Mouse (Mus musculus): Measurements from ENCODE around the gene Zbtb9. TPM values are rescaled to one million over a fixed set of nuclear protein-coding genes. Genes with fewer than 3 reads are reported as not detected.

Zbtb9 gene
- total and polyA plus RNA-seq, 3 experiments, result 10.7 to 13.4 TPM; not detected in 1

DNA sequence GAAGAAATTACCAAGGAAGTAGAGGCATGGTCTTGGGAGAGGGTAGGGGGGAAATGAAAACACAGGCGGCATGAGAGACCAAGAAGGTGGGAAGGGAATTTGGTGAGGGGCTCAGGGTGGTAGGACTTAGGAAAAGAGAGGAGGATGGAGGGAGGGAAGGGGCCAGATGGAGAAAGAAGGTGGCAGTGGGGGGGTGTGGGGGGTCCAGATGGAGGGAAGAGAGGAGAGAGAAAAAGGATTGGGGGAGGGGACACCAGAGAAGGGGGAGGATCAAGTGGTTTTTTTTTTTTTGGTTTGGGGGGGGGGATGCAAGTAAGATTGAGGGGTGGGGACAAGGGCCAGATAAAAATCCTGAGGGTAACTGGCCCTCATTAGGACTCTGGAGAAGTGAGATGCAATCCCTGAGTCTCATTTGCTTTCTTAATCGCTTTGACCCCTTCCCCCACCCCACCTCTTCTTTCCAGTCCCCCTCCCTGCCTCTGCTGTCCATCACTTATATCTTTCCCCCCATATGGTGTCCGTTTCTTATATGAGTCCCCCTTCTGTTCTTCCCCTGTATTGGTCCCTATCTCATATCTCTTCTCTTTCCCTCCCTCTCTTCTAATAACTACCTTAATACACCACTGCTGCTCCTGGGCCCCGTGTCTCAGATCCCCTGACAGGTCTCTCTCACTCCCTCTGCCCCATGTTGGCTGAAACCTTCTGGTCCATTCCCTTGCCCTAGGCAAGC, 31.0 kb upstream of the Zbtb9 start:
- DNase-seq (ENCODE audit: low read depth, low spot score), result peak; percentile 79
- Histone ChIP-seq H3K27ac (ENCODE audit: control insufficient read depth, low read depth, low read length) (peak overlapping the region; percentile 36), H3K9ac (ENCODE audit: control insufficient read depth, low read depth, low read length, poor library complexity, severe bottlenecking) (peak overlapping the region; percentile 58)

DNA sequence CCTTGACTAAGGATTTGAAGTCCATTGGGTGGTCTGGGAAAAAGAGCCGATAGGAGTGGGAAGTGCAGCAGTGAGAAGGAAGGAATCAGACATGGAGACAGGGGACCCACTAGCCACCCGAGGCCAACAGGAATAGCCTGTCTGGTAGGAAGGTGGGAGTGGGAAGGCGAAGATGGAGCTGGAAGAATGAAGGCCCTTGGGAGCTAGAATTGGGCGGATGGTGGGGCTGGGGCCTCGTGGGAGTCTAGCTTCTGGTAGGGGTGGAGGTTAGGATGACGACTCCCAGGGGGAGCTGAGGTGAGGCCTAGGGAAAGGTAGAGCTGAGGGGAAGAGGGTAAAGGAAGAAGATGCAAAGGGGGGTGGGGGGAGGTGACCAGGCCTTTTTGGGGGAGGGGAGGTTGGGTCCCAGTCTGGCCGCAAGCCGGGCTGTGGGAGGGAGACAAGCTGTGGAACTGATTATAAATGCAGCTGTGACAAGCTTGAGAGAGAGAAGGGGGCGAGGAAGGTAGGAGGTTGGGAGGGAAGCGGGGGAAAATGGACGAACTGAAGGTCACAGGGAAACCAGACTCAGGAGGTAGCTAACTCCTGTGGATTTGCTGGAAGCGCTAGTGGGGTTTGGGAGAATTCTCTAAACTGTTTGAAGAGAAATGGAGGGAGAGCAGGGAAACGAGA, 27.0 kb upstream of the Zbtb9 start:
- TF ChIP-seq SIN3A (IDR thresholded peaks at IDR 0.05; ENCODE audit: low read length), result no peak
- TF ChIP-seq TCF12 (IDR thresholded peaks at IDR 0.05; ENCODE audit: low read depth, low read length), result no peak
- TF ChIP-seq MYC (IDR thresholded peaks at IDR 0.05; ENCODE audit: low read depth, low read length), result no peak
- TF ChIP-seq GATA1 (IDR thresholded peaks at IDR 0.05; ENCODE audit: low read depth, low read length), result no peak
- no peak for TF ChIP-seq ZC3H11A (IDR thresholded peaks at IDR 0.05; ENCODE audit: low read depth, low read length)
- no peak for TF ChIP-seq JUND (IDR thresholded peaks at IDR 0.05; ENCODE audit: low read depth, low read length)
- no peak for TF ChIP-seq GABPA (IDR thresholded peaks at IDR 0.05; ENCODE audit: low read depth, low read length)
- no peak for TF ChIP-seq ZKSCAN1 (IDR thresholded peaks at IDR 0.05; ENCODE audit: low read depth, low read length)
- no peak for TF ChIP-seq POLR2A (IDR thresholded peaks at IDR 0.05; ENCODE audit: control insufficient read depth in 1 of 2, insufficient read depth in 1 of 2, low read depth in 1 of 2, low read length in 2 of 2, poor library complexity in 1 of 2)
- no peak for TF ChIP-seq HCFC1 (IDR thresholded peaks at IDR 0.05; ENCODE audit: low read depth, low read length)
- TF ChIP-seq RAD21 (IDR thresholded peaks at IDR 0.05; ENCODE audit: low read depth, low read length), result no peak
- TF ChIP-seq TBP (IDR thresholded peaks at IDR 0.05; ENCODE audit: low read depth, low read length), result no peak
- TF ChIP-seq CHD2 (IDR thresholded peaks at IDR 0.05; ENCODE audit: low read length), result no peak
- no peak for TF ChIP-seq ZNF384 (IDR thresholded peaks at IDR 0.05; ENCODE audit: low read depth, low read length)
- H3K9me3 ChIP-seq (replicated peaks; ENCODE audit: insufficient read depth, low read length), result no peaks in the 10 kb centered on the region
- H3K4me1 ChIP-seq (ENCODE audit: control insufficient read depth in 1 of 2, insufficient read depth in 2 of 2, low read length in 2 of 2), result peaks cover 0 to 22% of the 10 kb centered on the region in 2 experiments; a peak in 2 of 4 replicates
- no peaks in the 10 kb centered on the region for H3K27me3 ChIP-seq (ENCODE audit: control insufficient read depth in 1 of 2, insufficient read depth in 2 of 2, low read length in 2 of 2)
- DNase-seq (ENCODE audit: low read depth, low spot score), result no peak
- no peak overlapping the region for H3K9ac ChIP-seq (ENCODE audit: control insufficient read depth, low read depth, low read length, poor library complexity, severe bottlenecking)
- H3K36me3 ChIP-seq (ENCODE audit: control insufficient read depth in 1 of 2, insufficient read depth in 2 of 2, low read length in 2 of 2), result peaks cover 0 to 3% of the 10 kb centered on the region in 2 experiments; a peak in 1 of 4 replicates
- no peak overlapping the region for H3K27ac ChIP-seq (ENCODE audit: control insufficient read depth, low read depth, low read length)
- no peak overlapping the region for H3K4me3 ChIP-seq (ENCODE audit: control insufficient read depth in 1 of 2, insufficient read depth in 1 of 2, low read depth in 2 of 2, low read length in 2 of 2)
- peaks cover 2% of the 10 kb centered on the region; the same call in 1 of the 2 replicates for H3K79me2 ChIP-seq (ENCODE audit: control insufficient read depth, insufficient read depth, low read length, poor library complexity)

More for the DNA sequence above, 31.0 kb upstream of the Zbtb9 start:
- Histone ChIP-seq H3K4me3 (ENCODE audit: control insufficient read depth in 1 of 2, insufficient read depth in 1 of 2, low read depth in 2 of 2, low read length in 2 of 2) (peak overlapping the region; percentile 51 to 77), H3K36me3 (ENCODE audit: control insufficient read depth in 1 of 2, insufficient read depth in 2 of 2, low read length in 2 of 2) (peaks cover 0 to 9% of the 10 kb centered on the region in 2 experiments; a peak in 2 of 4 replicates), H3K4me1 (ENCODE audit: control insufficient read depth in 1 of 2, insufficient read depth in 2 of 2, low read length in 2 of 2) (peaks cover 2 to 14% of the 10 kb centered on the region in 2 experiments; a peak in 3 of 4 replicates), H3K79me2 (ENCODE audit: control insufficient read depth, insufficient read depth, low read length, poor library complexity) (peaks cover 22% of the 10 kb centered on the region), H3K9me3 (replicated peaks; ENCODE audit: insufficient read depth, low read length) (no peaks in the 10 kb centered on the region), H3K27me3 (ENCODE audit: control insufficient read depth in 1 of 2, insufficient read depth in 2 of 2, low read length in 2 of 2) (no peaks in the 10 kb centered on the region)
- 0 out of 2 replicates have a peak, but pooled peaks have one; percentile 24 for TF ChIP-seq TCF12 (IDR thresholded peaks at IDR 0.05; ENCODE audit: low read depth, low read length)
- TF ChIP-seq ELF1 (IDR thresholded peaks at IDR 0.05; ENCODE audit: low read depth, low read length), result no peak
- 0 out of 2 replicates have a peak, but pooled peaks have one; percentile 32 for TF ChIP-seq MYC (IDR thresholded peaks at IDR 0.05; ENCODE audit: low read depth, low read length)
- no peak for TF ChIP-seq POLR2A (IDR thresholded peaks at IDR 0.05; ENCODE audit: control insufficient read depth in 1 of 2, insufficient read depth in 1 of 2, low read depth in 1 of 2, low read length in 2 of 2, poor library complexity in 1 of 2)
- TF ChIP-seq SIN3A (IDR thresholded peaks at IDR 0.05; ENCODE audit: low read length), result peak; percentile 64
- TF ChIP-seq SMC3 (IDR thresholded peaks at IDR 0.05; ENCODE audit: low read depth, low read length), result no peak
- no peak for TF ChIP-seq EP300 (IDR thresholded peaks at IDR 0.05; ENCODE audit: low read depth in 1 of 2, low read length in 2 of 2)
- peak; percentile 53 for TF ChIP-seq TAL1 (IDR thresholded peaks at IDR 0.05; ENCODE audit: low read length)
- no peak for TF ChIP-seq JUND (IDR thresholded peaks at IDR 0.05; ENCODE audit: low read depth, low read length)
- no peak for TF ChIP-seq UBTF (IDR thresholded peaks at IDR 0.05; ENCODE audit: borderline replicate concordance, insufficient read depth, low read depth, low read length)
- TF ChIP-seq MAZ (IDR thresholded peaks at IDR 0.05; ENCODE audit: low read depth, low read length), result peak; percentile 92
- TF ChIP-seq CHD1 (IDR thresholded peaks at IDR 0.05; ENCODE audit: low read depth, low read length), result no peak
- no peak for TF ChIP-seq ZMIZ1 (IDR thresholded peaks at IDR 0.05; ENCODE audit: low read depth, low read length)
- no peak for TF ChIP-seq CTCF (IDR thresholded peaks at IDR 0.05 in 2 of 3, conservative IDR thresholded peaks at IDR 0.05 in 1 of 3; ENCODE audit: control insufficient read depth in 1 of 3, insufficient read depth in 1 of 3, low read depth in 2 of 3, low read length in 3 of 3, poor library complexity in 1 of 3, severe bottlenecking in 1 of 3)
- peak; percentile 48; the same call in 1 of the 2 replicates for TF ChIP-seq ZNF384 (IDR thresholded peaks at IDR 0.05; ENCODE audit: low read depth, low read length)
- TF ChIP-seq USF2 (IDR thresholded peaks at IDR 0.05; ENCODE audit: borderline replicate concordance in 1 of 2, insufficient read depth in 1 of 2, low read depth in 1 of 2, low read length in 2 of 2), result no peak
- peak; percentile 78 for TF ChIP-seq HCFC1 (IDR thresholded peaks at IDR 0.05; ENCODE audit: low read depth, low read length)
- TF ChIP-seq NELFE (IDR thresholded peaks at IDR 0.05; ENCODE audit: low read depth, low read length), result peak; percentile 16; the same call in 1 of the 2 replicates
- TF ChIP-seq ETS1 (IDR thresholded peaks at IDR 0.05; ENCODE audit: low read depth, low read length), result 0 out of 2 replicates have a peak, but pooled peaks have one; percentile 17
- TF ChIP-seq MYB (IDR thresholded peaks at IDR 0.05; ENCODE audit: low read depth, low read length), result no peak
